Mouse (Mus musculus): ENCODE measurements around the gene C1s2. TPM values are rescaled to one million over a fixed set of nuclear protein-coding genes. Genes with fewer than 3 reads are reported as not detected.
"Not testable (repeated sequence)": the region's sequence is repeated elsewhere in the genome, so short reads cannot be mapped to it uniquely, and the experiment has no call there.

C1s2 gene
- polyA plus RNA-seq (2016; fragmentation: Nextera tagmentation; extraction: Ambion mirVana) = 0.08 TPM in 1 of 2 replicates, not detected in the other

- H3K9ac ChIP-seq; H3K4me3 ChIP-seq; H3K27ac ChIP-seq; H3K27me3 ChIP-seq (replicated peaks); H3K36me3 ChIP-seq; H3K4me1 ChIP-seq; H3K9me3 ChIP-seq; H3K4me2 ChIP-seq (replicated peaks); ATAC-seq (ENCODE audit: low FRiP score, low read depth): not testable (repeated sequence)
- 87% methylated on average over 2 of the region's 2 CpGs for WGBS
These were observed at the start of gene C1s2 for GRCm38 (mm10) chr6:124635985-124636384. TSS of gene C1s2 (minus strand) at chr6:124636085.

DNA sequence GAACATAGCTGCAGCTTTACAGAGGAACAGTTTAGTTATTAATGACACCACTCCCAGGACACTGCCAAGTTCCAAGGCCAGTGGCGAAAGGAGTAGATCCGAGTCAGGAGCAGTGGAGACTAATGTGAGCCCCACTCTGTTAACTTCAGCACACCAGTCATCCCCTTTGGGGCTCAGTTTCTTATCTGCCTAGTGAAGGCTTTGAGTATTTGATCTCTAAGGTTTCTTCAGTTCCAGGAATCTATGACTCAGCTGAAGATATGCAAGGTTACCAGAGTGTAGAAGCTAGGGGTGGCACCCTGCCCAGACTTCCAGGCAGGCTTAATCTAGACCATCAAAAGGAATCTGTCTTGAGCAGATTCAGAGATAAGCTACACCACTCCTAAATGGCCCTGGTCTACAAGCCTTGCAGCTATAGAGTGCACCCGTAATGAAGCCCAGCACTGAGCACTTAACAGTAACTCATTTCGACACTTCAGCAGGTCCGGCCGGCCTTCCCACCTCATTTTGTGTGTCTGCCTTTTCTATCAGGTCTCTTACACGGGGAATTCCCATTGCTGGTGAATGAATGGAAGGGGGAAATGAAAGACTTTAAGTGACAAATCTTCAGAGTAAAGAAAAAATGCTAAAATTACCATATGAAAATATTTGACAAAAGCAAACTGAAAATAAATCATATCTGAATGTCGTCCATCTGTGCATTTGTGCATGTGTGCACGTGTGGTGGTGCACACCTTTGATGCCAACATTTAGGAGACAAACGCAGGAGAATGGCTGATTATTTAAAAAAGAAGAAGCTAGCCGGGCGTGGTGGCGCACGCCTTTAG lies 47.9 kb upstream of the C1s2 start:
- H3K36me3 ChIP-seq = no peaks in the 10 kb centered on the region
- no peak overlapping the region for H3K4me2 ChIP-seq (replicated peaks)
- H3K4me1 ChIP-seq = no peaks in the 10 kb centered on the region
- no peak overlapping the region for H3K9ac ChIP-seq
- no peaks in the 10 kb centered on the region for H3K9me3 ChIP-seq
- no peak for ATAC-seq (ENCODE audit: low FRiP score, low read depth)
- no peaks in the 10 kb centered on the region for H3K27me3 ChIP-seq (replicated peaks)
- H3K27ac ChIP-seq = no peak overlapping the region
- H3K4me3 ChIP-seq = no peak overlapping the region
- WGBS = 88% methylated on average over 14 of the region's 14 CpGs

DNA sequence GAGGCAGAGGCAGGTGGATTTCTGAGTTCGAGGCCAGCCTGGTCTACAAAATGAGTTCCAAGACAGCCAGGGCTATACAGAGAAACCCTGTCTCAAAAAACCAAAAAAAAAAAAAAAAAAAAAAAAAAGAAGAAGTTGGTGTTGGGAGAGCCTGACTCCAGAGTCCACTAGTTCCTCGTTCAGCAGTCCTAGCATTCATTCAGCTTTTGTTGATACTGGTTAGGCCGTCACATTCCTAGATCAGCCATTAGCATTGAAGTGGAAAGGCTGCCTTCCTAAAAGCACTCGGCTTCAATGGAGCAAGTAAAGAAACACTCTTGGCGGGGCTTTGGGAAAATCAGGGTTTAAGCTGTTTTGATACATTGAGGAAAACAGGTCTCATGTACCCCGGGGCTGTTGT lies 46.4 kb upstream of the C1s2 start:
- H3K4me2 ChIP-seq (replicated peaks); H3K9ac ChIP-seq; H3K4me3 ChIP-seq; H3K27ac ChIP-seq; H3K27me3 ChIP-seq (replicated peaks); ATAC-seq (ENCODE audit: low FRiP score, low read depth); H3K36me3 ChIP-seq; H3K9me3 ChIP-seq; H3K4me1 ChIP-seq: not testable (repeated sequence)
- 63% methylated on average over 6 of the region's 6 CpGs for WGBS

DNA sequence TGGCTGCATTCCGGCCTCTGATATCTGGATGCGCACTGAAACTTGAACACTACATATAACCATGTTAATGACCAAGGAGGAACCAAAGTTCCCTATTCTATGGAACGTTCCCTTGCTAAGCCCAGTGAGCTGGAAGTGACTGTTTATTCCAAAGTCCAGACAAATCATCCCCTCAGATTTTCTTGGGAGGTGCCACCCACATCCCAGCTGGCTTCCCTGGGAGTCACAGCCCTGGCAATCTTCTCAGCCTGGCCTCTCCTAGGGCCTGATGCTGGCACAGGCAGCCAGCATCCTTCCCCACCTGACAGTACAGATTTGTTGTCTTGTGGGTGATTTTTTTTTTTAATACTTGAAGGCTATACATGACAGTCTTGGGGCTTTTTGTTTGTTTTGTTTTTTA lies 43.6 kb upstream of the C1s2 start:
- no peak for ATAC-seq (ENCODE audit: low FRiP score, low read depth)
- H3K4me1 ChIP-seq = no peaks in the 10 kb centered on the region
- no peak overlapping the region for H3K27ac ChIP-seq
- H3K4me3 ChIP-seq = no peak overlapping the region
- 94% methylated on average over 3 of the region's 3 CpGs for WGBS
- no peak overlapping the region for H3K4me2 ChIP-seq (replicated peaks)
- H3K9me3 ChIP-seq = no peaks in the 10 kb centered on the region
- H3K9ac ChIP-seq = no peak overlapping the region
- no peaks in the 10 kb centered on the region for H3K27me3 ChIP-seq (replicated peaks)
- H3K36me3 ChIP-seq = no peaks in the 10 kb centered on the region

GRCm38 (mm10) chr6:124678769-124679168 lies 42.9 kb upstream of the C1s2 start:
- 98% methylated on average over 7 of the region's 7 CpGs for WGBS
- Histone ChIP-seq H3K9me3 (no peaks in the 10 kb centered on the region), H3K4me3 (no peak overlapping the region), H3K9ac (no peak overlapping the region), H3K27me3 (replicated peaks) (no peaks in the 10 kb centered on the region), H3K36me3 (peaks cover 3% of the 10 kb centered on the region; the same call in 1 of the 2 replicates), H3K27ac (no peak overlapping the region), H3K4me2 (replicated peaks) (no peak overlapping the region), H3K4me1 (no peaks in the 10 kb centered on the region)
- ATAC-seq (ENCODE audit: low FRiP score, low read depth) = no peak

GRCm38 (mm10) chr6:124676171-124676570 lies 40.3 kb upstream of the C1s2 start:
- Histone ChIP-seq H3K27me3 (replicated peaks) (no peaks in the 10 kb centered on the region), H3K9me3 (no peaks in the 10 kb centered on the region), H3K36me3 (peaks cover 3% of the 10 kb centered on the region; the same call in 1 of the 2 replicates), H3K4me1 (peaks cover 6% of the 10 kb centered on the region; the same call in 1 of the 2 replicates), H3K4me2 (replicated peaks) (no peak overlapping the region), H3K9ac (no peak overlapping the region), H3K4me3 (no peak overlapping the region), H3K27ac (no peak overlapping the region)
- no peak for ATAC-seq (ENCODE audit: low FRiP score, low read depth)
- WGBS = 90% methylated on average over 6 of the region's 6 CpGs

- Histone ChIP-seq H3K9ac (no peak overlapping the region), H3K36me3 (peaks cover 3% of the 10 kb centered on the region; the same call in 1 of the 2 replicates), H3K27ac (no peak overlapping the region), H3K4me3 (no peak overlapping the region), H3K4me2 (replicated peaks) (no peak overlapping the region), H3K9me3 (no peaks in the 10 kb centered on the region), H3K27me3 (replicated peaks) (no peaks in the 10 kb centered on the region), H3K4me1 (peaks cover 6% of the 10 kb centered on the region; the same call in 1 of the 2 replicates)
- WGBS = 96% methylated on average over 7 of the region's 7 CpGs
- no peak for ATAC-seq (ENCODE audit: low FRiP score, low read depth)
These were observed 38.7 kb upstream of the C1s2 start for GRCm38 (mm10) chr6:124674591-124674990.

DNA sequence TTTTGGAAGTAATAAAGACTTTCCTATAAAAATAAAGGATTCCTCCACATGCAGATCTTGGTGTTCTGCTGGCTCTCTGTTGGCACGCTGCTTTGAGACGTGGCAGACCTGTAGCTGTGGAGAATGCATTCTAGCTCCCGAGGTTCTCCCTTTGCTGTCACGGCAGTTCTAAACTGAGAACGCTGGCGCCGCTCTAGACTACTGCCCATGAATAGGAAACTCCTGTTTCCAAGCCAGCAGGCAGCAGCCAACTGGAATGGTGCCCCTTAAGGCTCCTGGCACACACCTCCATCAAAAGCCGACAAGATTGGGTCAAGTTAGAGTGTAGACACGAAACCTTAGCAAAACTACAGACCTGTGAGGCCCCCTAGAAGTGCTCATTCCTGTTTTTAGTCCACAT lies 37.7 kb upstream of the C1s2 start:
- 91% methylated on average over 9 of the region's 9 CpGs for WGBS
- ATAC-seq (ENCODE audit: low FRiP score, low read depth) = no peak
- no peak overlapping the region for H3K4me2 ChIP-seq (replicated peaks)

GRCm38 (mm10) chr6:124672100-124672499 lies 36.2 kb upstream of the C1s2 start:
- Histone ChIP-seq H3K4me2 (replicated peaks) (no peak overlapping the region), H3K36me3 (peaks cover 3% of the 10 kb centered on the region; the same call in 1 of the 2 replicates), H3K27ac (no peak overlapping the region), H3K27me3 (replicated peaks) (no peaks in the 10 kb centered on the region), H3K9ac (no peak overlapping the region), H3K9me3 (no peaks in the 10 kb centered on the region), H3K4me3 (no peak overlapping the region), H3K4me1 (peaks cover 6% of the 10 kb centered on the region; the same call in 1 of the 2 replicates)
- no peak for ATAC-seq (ENCODE audit: low FRiP score, low read depth)
- WGBS = 75% methylated on average over 6 of the region's 6 CpGs

More for the DNA sequence above, 37.7 kb upstream of the C1s2 start:
- no peaks in the 10 kb centered on the region for H3K27me3 ChIP-seq (replicated peaks)
- no peak overlapping the region for H3K9ac ChIP-seq
- no peaks in the 10 kb centered on the region for H3K9me3 ChIP-seq
- peaks cover 6% of the 10 kb centered on the region; the same call in 1 of the 2 replicates for H3K4me1 ChIP-seq
- H3K36me3 ChIP-seq = peaks cover 3% of the 10 kb centered on the region; the same call in 1 of the 2 replicates
- H3K27ac ChIP-seq = no peak overlapping the region
- no peak overlapping the region for H3K4me3 ChIP-seq

GRCm38 (mm10) chr6:124670281-124670900 lies 34.5 kb upstream of the C1s2 start:
- Histone ChIP-seq H3K9ac (no peak overlapping the region), H3K4me3 (no peak overlapping the region), H3K9me3 (no peaks in the 10 kb centered on the region), H3K4me2 (replicated peaks) (no peak overlapping the region), H3K27ac (no peak overlapping the region), H3K27me3 (replicated peaks) (no peaks in the 10 kb centered on the region), H3K36me3 (peaks cover 3% of the 10 kb centered on the region; the same call in 1 of the 2 replicates), H3K4me1 (peaks cover 6% of the 10 kb centered on the region; the same call in 1 of the 2 replicates)
- 92% methylated on average over 7 of the region's 7 CpGs for WGBS
- ATAC-seq (ENCODE audit: low FRiP score, low read depth) = no peak

DNA sequence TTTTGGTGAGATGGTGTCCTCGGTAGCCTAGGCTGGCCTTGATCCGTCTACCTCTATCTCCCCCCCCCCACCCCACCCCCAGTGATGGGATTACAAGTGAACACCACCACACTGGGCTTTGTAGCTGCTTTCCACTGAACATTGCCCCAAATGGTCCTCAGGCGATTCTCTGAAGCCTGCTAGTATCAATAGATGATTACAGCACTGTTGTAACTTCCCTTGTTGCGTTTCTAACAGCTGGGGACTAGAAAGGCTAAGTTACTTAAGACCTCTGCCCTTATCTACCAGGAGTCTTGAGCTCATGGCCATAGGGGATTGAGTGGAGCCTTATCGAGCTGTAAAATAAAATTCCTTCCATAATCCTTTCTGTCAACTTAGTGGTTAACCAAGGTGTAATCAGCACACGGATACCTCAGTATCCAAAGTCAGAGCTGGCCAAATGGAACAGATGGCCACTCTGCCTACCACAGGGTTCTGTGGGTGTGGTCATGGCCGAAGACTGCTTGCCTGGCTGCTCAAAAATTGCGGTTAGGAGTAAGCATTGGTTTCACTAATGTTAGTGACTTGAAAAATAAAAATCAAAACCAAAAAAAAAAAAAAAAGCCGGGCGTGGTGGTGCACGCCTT lies 33.5 kb upstream of the C1s2 start:
- H3K4me2 ChIP-seq (replicated peaks) = no peak overlapping the region
- H3K4me1 ChIP-seq = peaks cover 6% of the 10 kb centered on the region; the same call in 1 of the 2 replicates
- H3K9ac ChIP-seq = no peak overlapping the region
- no peaks in the 10 kb centered on the region for H3K27me3 ChIP-seq (replicated peaks)
- ATAC-seq (ENCODE audit: low FRiP score, low read depth) = no peak
- peaks cover 3% of the 10 kb centered on the region; the same call in 1 of the 2 replicates for H3K36me3 ChIP-seq
- no peak overlapping the region for H3K4me3 ChIP-seq
- no peaks in the 10 kb centered on the region for H3K9me3 ChIP-seq
- H3K27ac ChIP-seq = no peak overlapping the region
- WGBS = 88% methylated on average over 11 of the region's 11 CpGs

GRCm38 (mm10) chr6:124665011-124665410 lies 29.1 kb upstream of the C1s2 start:
- Histone ChIP-seq H3K27ac (no peak overlapping the region), H3K36me3 (no peaks in the 10 kb centered on the region), H3K4me1 (peaks cover 4% of the 10 kb centered on the region; the same call in 1 of the 2 replicates), H3K9me3 (no peaks in the 10 kb centered on the region), H3K4me2 (replicated peaks) (no peak overlapping the region), H3K27me3 (replicated peaks) (no peaks in the 10 kb centered on the region), H3K4me3 (no peak overlapping the region), H3K9ac (no peak overlapping the region)
- ATAC-seq (ENCODE audit: low FRiP score, low read depth) = no peak
- WGBS = 94% methylated on average over 10 of the region's 10 CpGs

Data from neural tube, embryonic 12.5 days (tissue).